ENCODE assay signal across 26 mouse cellular contexts in the genomic region with DNA sequence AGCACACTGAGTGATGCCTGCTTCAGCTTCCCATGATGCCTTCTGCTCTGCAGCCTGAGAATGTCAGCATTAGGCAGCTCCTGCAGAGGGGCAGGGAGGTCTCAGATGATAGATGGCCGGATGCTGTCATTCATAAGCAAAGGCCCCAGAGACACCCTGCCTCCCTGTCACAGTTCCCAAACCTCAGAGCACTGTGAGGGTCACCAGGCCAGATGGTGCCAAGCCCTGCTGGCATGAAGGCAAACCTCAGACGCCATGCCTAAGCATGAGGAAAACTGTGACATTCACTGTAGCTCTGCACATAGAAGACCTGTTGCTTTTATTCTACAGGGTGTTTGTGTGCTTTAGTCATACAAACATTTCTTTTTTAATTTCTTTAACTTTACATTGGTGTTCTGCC. TPM values are rescaled to one million over a fixed set of nuclear protein-coding genes. Genes with fewer than 3 reads are reported as not detected.
A peak's percentile ranks its signal among the peaks of the same experiment; 100 is the strongest.
DNase-seq lines count a peak whose midpoint lies in the region; ATAC-seq and TF ChIP-seq lines count a peak whose summit lies in the region.
"Had no signal": no experiment of that assay in that cellular context is flagged by ENCODE, and none has a peak within 500 bp of the region (broad histone marks: within the 10 kb centered on the region; RNA-seq: fewer than 3 reads in every experiment).

No protein-coding gene starts in this region.

- ATAC-seq in intestine, embryonic 14.5 days (replicated peaks; ENCODE audit: low FRiP score, low TSS enrichment, low read depth), result no peak
- ATAC-seq in intestine, postnatal 0 days, result no peak
- 0 out of 2 replicates have a peak, but pooled peaks have one; percentile 11 for ATAC-seq in limb, embryonic 15.5 days (ENCODE audit: insufficient number of reproducible peaks, low FRiP score, low TSS enrichment, low read depth)
- ATAC-seq in stomach, embryonic 15.5 days (ENCODE audit: insufficient read depth, low FRiP score, low read depth), result no peak
- ATAC-seq in liver, postnatal 0 days, result no peak
- ATAC-seq: activated CD4-positive, CD25-positive, alpha-beta regulatory T cell, adult 4 months; midbrain, embryonic 15.5 days had no signal

- H3K4me1 ChIP-seq in intestine, embryonic 14.5 days (replicated peaks; ENCODE audit: control insufficient read depth, insufficient read depth, low read length), result peaks cover 37% of the 10 kb centered on the region
- no peaks in the 10 kb centered on the region for H3K4me1 ChIP-seq in intestine, postnatal 0 days (replicated peaks; ENCODE audit: control insufficient read depth, insufficient read depth, low read length)
- H3K4me1 ChIP-seq in limb, embryonic 15.5 days, result peaks cover 39% of the 10 kb centered on the region
- H3K4me1 ChIP-seq in limb, embryonic 10.5 days, result peaks cover 57% of the 10 kb centered on the region
- peaks cover 27% of the 10 kb centered on the region for H3K4me1 ChIP-seq in stomach, embryonic 15.5 days
- peaks cover 3% of the 10 kb centered on the region; the same call in 1 of the 2 replicates for H3K4me1 ChIP-seq in liver, postnatal 0 days (ENCODE audit: insufficient read depth)

- no peak overlapping the region for H3K4me2 ChIP-seq in intestine, embryonic 14.5 days (ENCODE audit: low read length)
- no peak overlapping the region for H3K4me2 ChIP-seq in intestine, postnatal 0 days (replicated peaks; ENCODE audit: low read depth)
- H3K4me2 ChIP-seq in limb, embryonic 15.5 days, result no peak overlapping the region
- H3K4me2 ChIP-seq in stomach, embryonic 15.5 days, result no peak overlapping the region
- H3K4me2 ChIP-seq in liver, postnatal 0 days (ENCODE audit: low read depth, low read length), result no peak overlapping the region
- H3K4me2 ChIP-seq: embryonic facial prominence, embryonic 12.5 days; forebrain, embryonic 12.5 days; lung, embryonic 15.5 days; midbrain, embryonic 15.5 days; neural tube, embryonic 13.5 days had no signal

- no peak for TF ChIP-seq CTCF in intestine, postnatal 0 days (IDR thresholded peaks at IDR 0.05; ENCODE audit: low read depth)
- no peak for TF ChIP-seq CTCF in liver, postnatal 0 days (IDR thresholded peaks at IDR 0.05; ENCODE audit: low read depth)

- no peak overlapping the region for H3K4me3 ChIP-seq in intestine, embryonic 14.5 days (ENCODE audit: low read depth, low read length)
- no peak overlapping the region for H3K4me3 ChIP-seq in intestine, postnatal 0 days (ENCODE audit: low read depth, low read length)
- no peak overlapping the region for H3K4me3 ChIP-seq in limb, embryonic 15.5 days
- no peak overlapping the region for H3K4me3 ChIP-seq in limb, embryonic 10.5 days
- H3K4me3 ChIP-seq in stomach, embryonic 15.5 days (replicated peaks), result no peak overlapping the region
- no peak overlapping the region for H3K4me3 ChIP-seq in liver, postnatal 0 days (ENCODE audit: low read depth, low read length)
- H3K4me3 ChIP-seq: embryonic facial prominence, embryonic 12.5 days; forebrain, embryonic 12.5 days; gastrocnemius, adult 2 months; layer of hippocampus, adult 2 months; lung, embryonic 15.5 days; megakaryocyte, embryonic 14.5 days; midbrain, embryonic 15.5 days; neural tube, embryonic 13.5 days had no signal

- H3K27me3 ChIP-seq in intestine, embryonic 14.5 days (replicated peaks; ENCODE audit: control insufficient read depth, insufficient read depth, low read length), result no peaks in the 10 kb centered on the region
- no peaks in the 10 kb centered on the region for H3K27me3 ChIP-seq in intestine, postnatal 0 days (replicated peaks; ENCODE audit: control insufficient read depth, insufficient read depth, low read length)
- H3K27me3 ChIP-seq in limb, embryonic 15.5 days, result no peaks in the 10 kb centered on the region
- no peaks in the 10 kb centered on the region for H3K27me3 ChIP-seq in limb, embryonic 10.5 days (ENCODE audit: low read depth, poor library complexity, severe bottlenecking)
- no peaks in the 10 kb centered on the region for H3K27me3 ChIP-seq in stomach, embryonic 15.5 days (replicated peaks)
- H3K27me3 ChIP-seq in liver, postnatal 0 days (ENCODE audit: insufficient read depth, low read length), result no peaks in the 10 kb centered on the region
- H3K27me3 ChIP-seq: embryonic facial prominence, embryonic 12.5 days; forebrain, embryonic 12.5 days; lung, embryonic 15.5 days; megakaryocyte, embryonic 14.5 days; midbrain, embryonic 15.5 days; neural tube, embryonic 13.5 days had no signal

- H3K9ac ChIP-seq in intestine, embryonic 14.5 days (ENCODE audit: low read length), result no peak overlapping the region
- H3K9ac ChIP-seq in intestine, postnatal 0 days (ENCODE audit: low read depth, low read length), result no peak overlapping the region
- H3K9ac ChIP-seq in limb, embryonic 15.5 days, result no peak overlapping the region
- no peak overlapping the region for H3K9ac ChIP-seq in stomach, embryonic 15.5 days
- H3K9ac ChIP-seq in liver, postnatal 0 days (replicated peaks), result no peak overlapping the region
- H3K9ac ChIP-seq: embryonic facial prominence, embryonic 12.5 days; forebrain, embryonic 12.5 days; liver, embryonic 14.5 days; lung, embryonic 15.5 days; midbrain, embryonic 15.5 days had no signal

- peaks cover 14% of the 10 kb centered on the region; the same call in 1 of the 2 replicates for H3K36me3 ChIP-seq in intestine, embryonic 14.5 days (ENCODE audit: control insufficient read depth, insufficient read depth, low read length)
- H3K36me3 ChIP-seq in intestine, postnatal 0 days (ENCODE audit: control insufficient read depth, insufficient read depth), result peaks cover 7% of the 10 kb centered on the region; the same call in 1 of the 2 replicates
- H3K36me3 ChIP-seq in limb, embryonic 15.5 days, result 0 out of 2 replicates have a peak, but pooled peaks cover 6% of the 10 kb centered on the region
- no peaks in the 10 kb centered on the region for H3K36me3 ChIP-seq in limb, embryonic 10.5 days
- H3K36me3 ChIP-seq in stomach, embryonic 15.5 days, result no peaks in the 10 kb centered on the region
- no peaks in the 10 kb centered on the region for H3K36me3 ChIP-seq in liver, postnatal 0 days (replicated peaks; ENCODE audit: insufficient read depth, low read length)
- H3K36me3 ChIP-seq: embryonic facial prominence, embryonic 12.5 days; midbrain, embryonic 15.5 days had no signal

- DNase-seq in cerebellum, postnatal 10 days, result peak; percentile 36 to 60
- DNase-seq in cerebellum, adult 11 months, result no peak
- DNase-seq in intestine, embryonic 14.5 days (ENCODE audit: low spot score), result no peak
- no peak for DNase-seq in limb, embryonic 10.5 days (ENCODE audit: low spot score)
- no peak for DNase-seq in liver, postnatal 0 days
- DNase-seq: adrenal gland, adult 8-10 months; gastrocnemius, adult 2 months; kidney, postnatal 10 days; layer of hippocampus, postnatal 36 days; lung, postnatal 36 days; retina, postnatal 1 day; right cerebral cortex, postnatal 4 days; thymus, adult 2 months; thymus, postnatal 4 days had no signal

- H3K9me3 ChIP-seq in intestine, embryonic 14.5 days (ENCODE audit: control insufficient read depth, low read length), result no peaks in the 10 kb centered on the region
- H3K9me3 ChIP-seq in intestine, postnatal 0 days (ENCODE audit: control insufficient read depth), result no peaks in the 10 kb centered on the region
- no peaks in the 10 kb centered on the region for H3K9me3 ChIP-seq in limb, embryonic 15.5 days
- H3K9me3 ChIP-seq in limb, embryonic 10.5 days (replicated peaks), result no peaks in the 10 kb centered on the region
- H3K9me3 ChIP-seq in stomach, embryonic 15.5 days, result no peaks in the 10 kb centered on the region
- H3K9me3 ChIP-seq in liver, postnatal 0 days (ENCODE audit: low read length), result no peaks in the 10 kb centered on the region
- H3K9me3 ChIP-seq: embryonic facial prominence, embryonic 12.5 days; forebrain, embryonic 12.5 days; lung, embryonic 15.5 days; megakaryocyte, embryonic 14.5 days; midbrain, embryonic 15.5 days; neural tube, embryonic 13.5 days had no signal

- peak overlapping the region; percentile 80; the same call in 1 of the 2 replicates for H3K27ac ChIP-seq in intestine, embryonic 14.5 days (ENCODE audit: low read depth)
- H3K27ac ChIP-seq in intestine, postnatal 0 days (ENCODE audit: low read depth, low read length), result no peak overlapping the region
- no peak overlapping the region for H3K27ac ChIP-seq in limb, embryonic 15.5 days
- H3K27ac ChIP-seq in limb, embryonic 10.5 days, result no peak overlapping the region
- H3K27ac ChIP-seq in stomach, embryonic 15.5 days, result peak overlapping the region; percentile 44
- H3K27ac ChIP-seq in liver, postnatal 0 days (ENCODE audit: low read depth), result no peak overlapping the region
- H3K27ac ChIP-seq: embryonic facial prominence, embryonic 12.5 days; forebrain, embryonic 12.5 days; gastrocnemius, adult 2 months; layer of hippocampus, adult 2 months; liver, embryonic 14.5 days; lung, embryonic 15.5 days had no signal

- WGBS in intestine, embryonic 14.5 days, result 73% methylated on average over 2 of the region's 2 CpGs
- 63% methylated on average over 2 of the region's 2 CpGs for WGBS in intestine, postnatal 0 days
- 84% methylated on average over 2 of the region's 2 CpGs for WGBS in limb, embryonic 15.5 days
- WGBS in limb, embryonic 10.5 days, result 73% methylated on average over 2 of the region's 2 CpGs
- WGBS in stomach, embryonic 15.5 days, result 78% methylated on average over 2 of the region's 2 CpGs
- 78% methylated on average over 2 of the region's 2 CpGs for WGBS in liver, postnatal 0 days (ENCODE audit: insufficient replicate concordance)

- TF ChIP-seq EP300 in liver, postnatal 0 days (IDR thresholded peaks at IDR 0.05; ENCODE audit: low read depth), result no peak

RNA-seq across cellular contexts. Expression of a gene that starts 50.4 kb away (rescaled TPM):
- polyA plus RNA-seq in intestine, embryonic 14.5 days (2014; fragmentation: Nextera tagmentation; extraction: Ambion mirVana), result 27.8 and 28.5 TPM in 2 replicates
- polyA plus RNA-seq in intestine, postnatal 0 days (2015; fragmentation: Nextera tagmentation; extraction: Ambion mirVana), result 25.3 and 27.8 TPM in 2 replicates
- 14.9 and 15.5 TPM in 2 replicates for polyA plus RNA-seq in limb, embryonic 15.5 days (2015; fragmentation: Nextera tagmentation; extraction: Ambion mirVana)
- polyA plus RNA-seq in limb, embryonic 10.5 days (2016; fragmentation: Nextera tagmentation; extraction: Ambion mirVana), result 7.2 and 8.7 TPM in 2 replicates
- 29.0 and 29.6 TPM in 2 replicates for polyA plus RNA-seq in stomach, embryonic 15.5 days (2015; fragmentation: Nextera tagmentation; extraction: Ambion mirVana)
- polyA plus RNA-seq in liver, postnatal 0 days (2015; fragmentation: Nextera tagmentation; extraction: Ambion mirVana), result 2.3 TPM in 2 replicates

Comparison
In these comparisons a context has a peak if more than half of its experiments do, and no peak if none do; other contexts are left out.
1. DNase-seq: peak in cerebellum, postnatal 10 days (2 of 2); none in cerebellum, adult 11 months (single experiment), intestine, embryonic 14.5 days (single experiment), limb, embryonic 10.5 days (single experiment) and liver, postnatal 0 days (single experiment).
2. H3K27ac ChIP-seq: peak in intestine, embryonic 14.5 days (single experiment) and stomach, embryonic 15.5 days (single experiment); none in intestine, postnatal 0 days (single experiment), limb, embryonic 15.5 days (single experiment), limb, embryonic 10.5 days (single experiment) and liver, postnatal 0 days (single experiment).